Mouse (Mus musculus) liver, embryonic 11.5 days (tissue): ENCODE measurements around the gene Lgmn. TPM values are rescaled to one million over a fixed set of nuclear protein-coding genes. Genes with fewer than 3 reads are reported as not detected.

Experiments used
- polyA plus RNA-seq: library from polyadenylated mRNA; unstranded; fragments of >200 nt; fragmentation: Nextera tagmentation; extraction: Ambion mirVana; gene quantifications from 2 replicates; pipeline ENCODE4 v1.2.1, GENCODE M21; 2014

Lgmn gene
- polyA plus RNA-seq, 1 experiment from 2014 or later = 59.5 TPM

Other genes with a start within 250 kb of the Lgmn start
- 10.2 and 12.9 TPM in 2 replicates for gene Rin3, start 156.8 kb downstream of the Lgmn start, polyA plus RNA-seq
- 24.7 and 27.5 TPM in 2 replicates for gene Golga5, start 29.3 kb upstream of the Lgmn start, polyA plus RNA-seq
- 0.88 and 1.5 TPM in 2 replicates for gene Chga, start 115.2 kb upstream of the Lgmn start, polyA plus RNA-seq